Comparison of ENCODE assay signal across 8 mouse cellular contexts in genomic region chr14:19974978-19975493, GRCm38 (mm10). TPM values are rescaled to one million over a fixed set of nuclear protein-coding genes. Genes with fewer than 3 reads are reported as not detected.
DNase-seq lines count a peak whose midpoint lies in the region; ATAC-seq and TF ChIP-seq lines count a peak whose summit lies in the region.

No protein-coding gene starts in this region.

- no peaks in the 10 kb centered on the region for H3K79me2 ChIP-seq in heart, adult 2 months (replicated peaks; ENCODE audit: control insufficient read depth, insufficient read depth, low read length)

- peaks cover 4% of the 10 kb centered on the region; the same call in 1 of the 2 replicates for H3K4me1 ChIP-seq in heart, adult 2 months (ENCODE audit: control insufficient read depth, insufficient read depth, low read length)
- peaks cover 65% of the 10 kb centered on the region for H3K4me1 ChIP-seq in G1E (ENCODE audit: insufficient read depth, low read depth, low read length)
- peaks cover 9% of the 10 kb centered on the region; the same call in 1 of the 2 replicates for H3K4me1 ChIP-seq in embryonic fibroblast, embryonic 13.5 days (ENCODE audit: control insufficient read depth, insufficient read depth, low read length)
- H3K4me1 ChIP-seq in intestine, embryonic 14.5 days (replicated peaks; ENCODE audit: control insufficient read depth, insufficient read depth, low read length) = peaks cover 21% of the 10 kb centered on the region
- H3K4me1 ChIP-seq in midbrain, embryonic 14.5 days (ENCODE audit: control insufficient read depth, insufficient read depth, low read length) = peaks cover 46% of the 10 kb centered on the region

- no peaks in the 10 kb centered on the region for H3K27me3 ChIP-seq in heart, adult 2 months (ENCODE audit: control insufficient read depth, insufficient read depth, low read length)
- H3K27me3 ChIP-seq in G1E (ENCODE audit: insufficient read depth, low read length) = peaks cover 8% of the 10 kb centered on the region
- H3K27me3 ChIP-seq in intestine, embryonic 14.5 days (replicated peaks; ENCODE audit: control insufficient read depth, insufficient read depth, low read length) = no peaks in the 10 kb centered on the region
- H3K27me3 ChIP-seq in midbrain, embryonic 14.5 days (ENCODE audit: control insufficient read depth, insufficient read depth, low read length) = no peaks in the 10 kb centered on the region

- no peak for TF ChIP-seq CTCF in heart, adult 2 months (IDR thresholded peaks at IDR 0.05)
- TF ChIP-seq CTCF in G1E (IDR thresholded peaks at IDR 0.05; ENCODE audit: low read depth, low read length) = no peak
- no peak for TF ChIP-seq CTCF in embryonic fibroblast, embryonic 13.5 days (IDR thresholded peaks at IDR 0.05; ENCODE audit: borderline replicate concordance, insufficient read depth, low read length)

- H3K27ac ChIP-seq in heart, adult 2 months = no peak overlapping the region
- H3K27ac ChIP-seq in embryonic fibroblast, embryonic 13.5 days (ENCODE audit: insufficient read depth, low read length) = peak overlapping the region; percentile 38
- H3K27ac ChIP-seq in intestine, embryonic 14.5 days (ENCODE audit: low read depth) = no peak overlapping the region; the same call in 1 of the 2 replicates
- peak overlapping the region; percentile 82 for H3K27ac ChIP-seq in midbrain, embryonic 14.5 days (replicated peaks; ENCODE audit: low read depth, low read length)

- H3K4me2 ChIP-seq in intestine, embryonic 14.5 days (ENCODE audit: low read length) = peak overlapping the region; percentile 79
- peak overlapping the region; percentile 63 for H3K4me2 ChIP-seq in midbrain, embryonic 14.5 days (ENCODE audit: low read length)

- ATAC-seq in G1E (ENCODE audit: extremely low read depth, insufficient number of reproducible peaks, low FRiP score, poor library complexity, severe bottlenecking) = 0 out of 2 replicates have a peak, but pooled peaks have one; percentile 2
- ATAC-seq in intestine, embryonic 14.5 days (replicated peaks; ENCODE audit: low FRiP score, low TSS enrichment, low read depth) = no peak
- no peak for ATAC-seq in midbrain, embryonic 14.5 days (ENCODE audit: low FRiP score, low TSS enrichment)

- 46% methylated on average over 11 of the region's 11 CpGs for WGBS in heart, adult 2 months
- WGBS in intestine, embryonic 14.5 days = 33% methylated on average over 11 of the region's 11 CpGs
- 12% methylated on average over 11 of the region's 11 CpGs for WGBS in midbrain, embryonic 14.5 days

- no peak for TF ChIP-seq EP300 in heart, adult 2 months (IDR thresholded peaks at IDR 0.05; ENCODE audit: insufficient read depth, low read depth, low read length)

- H3K36me3 ChIP-seq in heart, adult 2 months (ENCODE audit: control insufficient read depth, insufficient read depth, low read length) = no peaks in the 10 kb centered on the region
- no peaks in the 10 kb centered on the region for H3K36me3 ChIP-seq in G1E (replicated peaks)
- no peaks in the 10 kb centered on the region for H3K36me3 ChIP-seq in intestine, embryonic 14.5 days (ENCODE audit: control insufficient read depth, insufficient read depth, low read length)
- no peaks in the 10 kb centered on the region for H3K36me3 ChIP-seq in midbrain, embryonic 14.5 days (ENCODE audit: control insufficient read depth, insufficient read depth, low read length)

- 0 out of 2 replicates have a peak overlapping the region, but pooled peaks have one; percentile 13 for H3K4me3 ChIP-seq in heart, adult 2 months
- peak overlapping the region; percentile 42 for H3K4me3 ChIP-seq in G1E (ENCODE audit: low read depth, low read length)
- H3K4me3 ChIP-seq in embryonic fibroblast, embryonic 13.5 days (ENCODE audit: insufficient read depth, low read length) = peak overlapping the region; percentile 34
- peak overlapping the region; percentile 13 for H3K4me3 ChIP-seq in intestine, embryonic 14.5 days (ENCODE audit: low read depth, low read length)
- H3K4me3 ChIP-seq in midbrain, embryonic 14.5 days (replicated peaks; ENCODE audit: low read depth, low read length) = peak overlapping the region; percentile 45

- peak in 1 of 2 experiments; percentile 20 for DNase-seq in heart, adult 2 months
- DNase-seq in heart, postnatal 4 days = no peak
- DNase-seq in G1E (ENCODE audit: low spot score) = no peak
- DNase-seq in intestine, embryonic 14.5 days (ENCODE audit: low spot score) = peak; percentile 54
- DNase-seq in midbrain, embryonic 14.5 days = peak; percentile 71
- DNase-seq in retina, embryonic 14.5 days (ENCODE audit: low spot score) = no peak
- no peak for DNase-seq in urinary bladder, postnatal 36 days (ENCODE audit: low spot score in 2 of 2)

- no peaks in the 10 kb centered on the region for H3K9me3 ChIP-seq in G1E (replicated peaks)
- H3K9me3 ChIP-seq in intestine, embryonic 14.5 days (ENCODE audit: control insufficient read depth, low read length) = no peaks in the 10 kb centered on the region
- no peaks in the 10 kb centered on the region for H3K9me3 ChIP-seq in midbrain, embryonic 14.5 days (ENCODE audit: control insufficient read depth, low read length)

- no peak for TF ChIP-seq POLR2A in heart, adult 2 months (IDR thresholded peaks at IDR 0.05; ENCODE audit: insufficient read depth, low read depth, low read length)
- no peak for TF ChIP-seq POLR2A in embryonic fibroblast, embryonic 13.5 days (IDR thresholded peaks at IDR 0.05; ENCODE audit: low read depth, low read length)

- no peak overlapping the region for H3K9ac ChIP-seq in heart, adult 2 months (ENCODE audit: low read depth, low read length)
- H3K9ac ChIP-seq in intestine, embryonic 14.5 days (ENCODE audit: low read length) = peak overlapping the region; percentile 31
- peak overlapping the region; percentile 67 for H3K9ac ChIP-seq in midbrain, embryonic 14.5 days (replicated peaks; ENCODE audit: low read length)

- intact Hi-C loops in heart, adult 2 months (cut with DNase I) = loop anchor here (5.0 kb wide), 1 partner anchor 268 kb away; no protein-coding TSS in a partner anchor

RNA-seq across cellular contexts. Expression of gene Gng2, which starts 2.4 kb away (rescaled TPM):
- 10 to 100 TPM; 13.0 to 14.9 TPM for total RNA-seq in heart, adult 2 months (2021)
- polyA plus RNA-seq in heart, adult 2 months (2012; rRNA removed) = 11.7 and 19.0 TPM in 2 replicates
- 10 to 100 TPM; 54.1 to 57.2 TPM for total RNA-seq in heart, postnatal 4 days (2021)
- 85.9 and 90.4 TPM in 2 replicates for total RNA-seq in G1E (2014; fragmentation: Nextera tagmentation)
- total RNA-seq in G1E (2017) = 280 and 293 TPM in 2 replicates
- polyA plus RNA-seq in G1E (2012) = 3.4 and 4.3 TPM in 2 replicates
- 37.9 and 40.1 TPM in 2 replicates for polyA plus RNA-seq in embryonic fibroblast, embryonic 13.5 days (2011; ENCODE audit: insufficient read length, low read depth, missing spikeins)
- 74.0 and 76.2 TPM in 2 replicates for polyA plus RNA-seq in intestine, embryonic 14.5 days (2014; fragmentation: Nextera tagmentation; extraction: Ambion mirVana)
- 422 and 423 TPM in 2 replicates for polyA plus RNA-seq in midbrain, embryonic 14.5 days (2014; fragmentation: Nextera tagmentation; extraction: Ambion mirVana)

Comparison
In these comparisons a context has a peak if more than half of its experiments do, and no peak if none do; other contexts are left out.
1. DNase-seq: peak in intestine, embryonic 14.5 days (single experiment) and midbrain, embryonic 14.5 days (single experiment); none in heart, postnatal 4 days (single experiment), G1E (single experiment), retina, embryonic 14.5 days (single experiment) and urinary bladder, postnatal 36 days (0 of 2).
2. H3K27ac ChIP-seq: peak in embryonic fibroblast, embryonic 13.5 days (single experiment) and midbrain, embryonic 14.5 days (single experiment); none in heart, adult 2 months (single experiment) and intestine, embryonic 14.5 days (single experiment).
3. Peak in every context shown above with its lines, with median percentiles within 50 percentile points of each other: H3K4me3 ChIP-seq.